Mouse (Mus musculus): ENCODE data around the gene Hunk.

The Hunk gene

DNA sequence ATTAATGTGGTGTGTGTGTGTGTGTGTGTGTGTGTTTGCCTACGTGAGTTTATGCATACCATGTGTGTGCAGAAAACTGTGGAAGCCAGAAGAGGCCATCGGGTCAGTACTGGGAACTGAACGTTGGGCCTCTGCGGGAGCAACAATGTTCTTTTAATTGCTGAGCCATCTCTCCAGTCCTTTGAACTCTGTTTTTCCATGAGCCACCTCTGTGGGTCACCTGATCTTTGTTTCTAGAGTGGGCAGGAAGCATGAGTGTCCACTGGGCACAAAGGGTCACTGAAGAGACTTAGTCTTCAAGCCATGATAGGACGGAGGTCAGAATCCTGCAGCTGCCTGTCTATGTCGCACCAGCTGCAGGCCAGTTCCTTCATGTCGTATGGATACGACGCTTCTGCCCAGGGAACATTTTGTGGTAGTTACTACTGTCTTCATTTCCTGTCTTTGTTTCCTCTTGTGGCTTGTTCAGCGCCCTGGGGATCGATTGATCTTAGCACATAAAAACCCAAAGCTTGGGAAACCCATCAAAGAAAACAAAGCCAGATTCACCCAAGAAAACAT, 10.3 kb downstream of the Hunk start:
- no peak for DNase-seq

DNA sequence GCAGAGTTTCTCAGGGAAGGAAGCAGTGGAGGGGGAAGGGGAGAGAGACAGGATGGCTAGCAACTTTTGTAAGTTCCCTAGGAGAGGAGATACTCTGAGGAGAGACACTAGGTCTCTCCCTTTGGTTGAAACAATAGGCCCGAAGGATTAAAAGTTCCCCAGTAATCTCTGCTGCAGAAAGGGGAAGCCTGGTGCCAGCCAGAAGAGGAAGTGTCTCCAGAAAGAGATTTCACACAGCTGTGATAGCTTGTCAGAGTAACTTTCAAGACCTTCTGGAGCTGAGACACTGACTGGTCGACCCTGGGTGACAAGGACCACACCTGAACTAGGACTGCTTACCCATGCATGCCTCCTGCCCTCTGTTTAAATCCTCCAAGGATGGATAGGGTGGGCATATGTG, 11.1 kb downstream of the Hunk start:
- DNase-seq = no peak

DNA sequence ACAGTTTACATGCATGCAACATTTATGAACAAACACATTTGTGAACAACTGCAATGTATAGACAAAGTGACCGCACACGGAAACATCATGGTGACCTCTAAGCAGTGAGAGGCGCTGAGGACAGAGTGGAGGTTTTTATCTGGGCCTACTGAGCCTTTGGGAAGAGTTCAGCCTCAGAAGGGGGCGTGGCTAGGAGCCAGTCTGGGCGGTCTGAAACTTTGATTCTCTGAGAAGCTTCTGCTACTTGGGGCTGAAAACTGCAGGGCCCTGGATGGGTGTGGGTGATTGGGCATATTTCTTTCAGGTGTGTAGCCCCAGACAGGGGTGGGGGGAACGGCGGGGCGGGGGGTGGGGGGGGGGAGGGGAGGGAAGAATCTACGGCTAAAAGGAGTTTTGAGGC, 14.5 kb downstream of the Hunk start:
- no peak for DNase-seq

DNA sequence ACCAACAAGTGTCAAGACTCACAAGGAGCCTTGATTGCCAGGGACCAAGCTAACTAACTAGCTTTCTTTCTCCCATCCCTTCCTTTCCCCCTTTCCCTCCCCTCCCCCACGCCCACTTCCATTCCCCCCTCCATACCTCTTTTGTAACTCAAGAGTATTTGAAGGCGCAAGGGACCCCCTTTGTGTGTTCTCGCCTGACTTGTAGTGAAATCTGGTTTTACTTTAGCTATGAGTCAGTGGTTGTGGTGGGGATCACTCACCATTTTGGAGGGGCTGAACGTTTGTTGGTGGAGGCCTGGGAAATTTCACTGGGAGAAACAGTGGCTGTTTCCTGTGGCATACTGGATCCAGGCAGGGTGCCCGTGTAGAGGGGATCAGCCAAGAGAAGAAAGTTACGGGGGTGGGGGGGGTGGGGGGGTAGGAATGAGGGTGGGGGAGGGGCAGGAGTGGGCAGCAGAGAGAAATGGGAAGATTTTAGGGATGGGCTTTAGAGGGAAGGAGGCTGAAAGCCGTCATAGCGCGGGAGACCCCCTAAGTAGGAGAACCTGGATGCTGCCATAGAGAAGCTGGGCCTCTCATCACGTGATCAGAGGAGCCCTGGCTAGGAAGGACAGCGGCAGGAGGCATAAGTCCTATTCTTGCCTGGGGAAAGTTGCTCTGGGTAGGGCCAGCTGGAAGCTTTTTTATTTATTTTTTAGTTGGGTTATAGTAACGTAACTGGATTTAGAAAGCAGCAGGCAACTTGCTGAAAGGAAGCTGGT, 15.3 kb downstream of the Hunk start:
- no peak for DNase-seq

DNA sequence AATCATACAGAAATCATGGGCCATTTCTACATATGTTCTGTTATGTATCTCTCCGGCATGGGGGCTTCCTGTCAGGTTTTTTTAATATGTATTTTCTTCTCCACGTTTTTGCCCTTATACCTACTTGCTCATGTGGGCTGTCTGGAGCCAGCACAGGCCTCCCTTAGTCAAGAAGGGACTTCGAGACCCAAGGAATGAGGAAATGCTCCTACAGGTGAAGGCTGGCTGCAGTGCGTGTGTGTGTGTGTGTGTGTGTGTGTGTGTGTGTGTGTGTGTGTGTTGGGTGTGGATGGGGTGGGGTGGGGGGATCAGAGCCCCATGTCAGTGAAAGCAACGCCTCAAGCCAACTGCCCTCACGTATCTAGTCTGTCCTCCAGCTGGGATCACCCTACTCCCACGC, 16.5 kb downstream of the Hunk start:
- no peak for DNase-seq

DNA sequence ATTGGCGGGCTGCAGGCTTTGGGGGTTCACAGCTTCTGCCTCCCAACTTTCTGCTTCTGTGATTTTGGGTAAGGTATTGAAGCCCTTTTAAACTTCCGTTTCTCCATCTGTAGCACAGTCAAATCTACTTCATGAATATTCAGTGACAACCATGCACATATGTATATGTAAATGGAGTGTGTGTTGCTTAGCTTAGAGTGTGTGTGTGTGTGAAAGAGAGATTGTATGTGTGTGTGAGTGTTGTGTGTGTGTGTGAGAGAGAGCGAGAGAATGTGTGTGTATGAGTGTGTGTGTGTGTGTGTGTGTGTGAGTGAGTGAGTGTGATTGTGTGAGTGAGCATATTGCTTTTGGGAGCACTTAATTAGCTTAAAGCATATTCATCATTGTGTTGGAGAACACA, 19.4 kb downstream of the Hunk start:
- DNase-seq = no peak

DNA sequence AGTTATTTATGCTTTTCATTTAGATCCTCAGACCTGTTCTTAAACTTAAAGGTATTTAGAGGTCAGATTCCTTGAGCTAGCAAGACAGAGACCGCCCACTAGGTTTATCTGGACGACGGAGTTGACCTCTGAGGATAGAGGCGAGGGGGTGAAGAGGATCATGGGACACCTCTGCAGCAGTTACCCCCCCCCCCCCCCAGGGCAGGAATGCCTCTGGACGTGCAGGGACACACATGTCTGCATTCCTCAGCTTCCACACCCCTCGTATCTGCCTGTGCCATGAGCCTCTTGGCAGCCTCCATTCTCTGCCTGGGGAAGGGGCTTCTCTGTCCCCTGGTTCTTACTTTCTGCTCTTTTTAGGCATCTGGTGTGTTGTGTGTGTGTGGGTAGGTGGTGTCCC, 19.8 kb downstream of the Hunk start:
- DNase-seq = no peak

DNA sequence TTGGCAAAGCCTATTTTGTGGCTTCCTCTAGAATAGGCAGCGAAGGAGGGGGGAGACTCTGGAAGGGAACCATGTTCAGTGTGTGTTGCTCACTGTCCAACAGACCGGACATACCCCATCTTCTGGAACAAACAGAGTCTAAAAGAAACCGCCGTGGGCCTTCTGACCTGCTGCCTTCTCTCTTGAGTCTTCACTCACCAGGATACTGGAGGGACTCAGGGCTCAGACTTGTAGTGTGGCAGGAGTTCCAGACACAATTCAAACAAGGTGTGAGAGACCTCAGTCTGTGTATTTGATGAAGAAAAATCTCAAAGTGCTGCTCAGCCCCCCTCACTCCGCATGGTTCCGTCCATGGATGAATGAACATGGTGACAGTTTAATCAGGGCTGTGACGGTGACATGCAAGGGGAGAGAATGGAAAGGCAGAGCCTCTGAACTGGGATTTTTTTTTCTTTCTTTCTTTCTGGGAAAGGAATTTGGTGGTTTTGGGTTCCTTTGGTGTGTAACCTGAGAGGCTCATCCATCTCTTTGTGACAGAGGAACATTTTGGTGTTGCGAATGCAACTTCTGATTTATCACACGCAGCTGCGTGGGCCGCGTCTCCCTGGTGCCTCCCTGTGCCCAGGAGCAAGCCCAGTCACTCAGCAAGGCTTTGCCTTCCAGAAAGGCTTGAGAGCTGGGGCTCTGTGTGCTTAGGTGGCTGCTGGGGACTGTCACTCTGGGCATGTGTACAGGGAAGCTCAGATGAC, 21.9 kb downstream of the Hunk start:
- no peak for DNase-seq

DNA sequence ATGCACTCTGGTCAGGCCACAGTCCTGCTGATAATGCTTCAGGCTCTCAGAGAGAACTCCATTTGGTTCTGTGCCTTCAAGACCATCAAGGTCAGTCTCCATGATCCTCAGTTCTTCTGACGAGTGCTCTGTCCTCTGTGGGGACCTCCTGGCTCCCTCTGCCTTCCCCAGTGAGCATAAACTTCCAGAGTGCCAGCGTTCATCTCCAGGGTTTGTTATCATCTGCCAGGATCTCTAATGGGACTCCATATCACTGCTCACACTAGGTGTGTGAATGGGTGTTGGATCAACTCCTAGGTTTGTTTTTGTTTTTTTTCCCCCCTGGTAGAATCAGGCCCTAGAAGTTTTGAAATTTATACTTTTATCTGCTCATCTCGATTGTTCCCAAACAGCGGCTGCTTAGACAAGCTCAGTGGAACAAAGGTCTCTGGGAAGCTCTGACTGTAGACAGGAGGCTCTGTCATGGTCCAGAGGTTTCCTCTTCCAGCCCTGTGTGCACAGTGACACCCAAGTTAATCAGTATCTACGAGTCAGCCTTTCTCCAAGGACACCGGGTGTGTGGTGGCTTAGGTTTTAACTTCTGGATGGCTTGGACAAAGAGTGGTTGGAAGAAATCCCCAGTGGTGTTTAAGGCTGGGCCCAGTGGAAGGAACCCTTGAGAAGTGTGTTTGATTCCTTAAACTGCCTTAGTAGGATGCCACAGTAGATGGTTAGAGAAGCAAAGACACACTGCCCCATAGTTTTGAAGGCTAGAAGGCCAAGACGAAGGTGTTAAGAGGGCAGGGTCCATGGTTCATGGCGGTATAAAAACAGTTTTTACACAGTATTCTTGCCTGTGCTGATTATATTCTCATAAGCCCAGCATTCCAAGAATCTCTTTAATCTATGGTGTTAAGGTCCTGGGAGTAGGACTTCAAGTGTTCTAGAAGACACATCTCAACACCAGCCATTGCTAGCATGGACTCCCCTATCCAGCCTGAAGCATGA, 26.6 kb downstream of the Hunk start:
- no peak for DNase-seq

DNA sequence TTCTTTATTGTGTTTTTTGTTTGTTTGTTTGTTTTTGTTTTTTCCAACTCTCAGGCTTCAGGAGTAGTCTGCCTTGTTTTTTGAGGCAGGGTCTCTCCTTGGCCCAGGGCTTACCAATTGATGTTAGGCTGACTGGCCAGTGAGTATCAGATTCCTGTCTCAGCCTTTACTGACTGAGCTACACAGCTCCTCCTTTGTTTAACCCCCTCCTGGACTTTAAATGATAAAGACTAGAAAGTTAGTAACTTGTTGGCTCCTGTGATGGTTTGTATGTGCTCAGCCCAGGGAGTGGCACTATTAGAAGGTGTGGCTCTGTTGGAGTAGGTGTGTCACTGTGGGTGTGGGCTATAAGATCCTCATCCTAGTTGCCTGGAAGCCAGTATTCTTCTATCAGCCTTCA, 30.8 kb downstream of the Hunk start:
- no peak for DNase-seq

DNA sequence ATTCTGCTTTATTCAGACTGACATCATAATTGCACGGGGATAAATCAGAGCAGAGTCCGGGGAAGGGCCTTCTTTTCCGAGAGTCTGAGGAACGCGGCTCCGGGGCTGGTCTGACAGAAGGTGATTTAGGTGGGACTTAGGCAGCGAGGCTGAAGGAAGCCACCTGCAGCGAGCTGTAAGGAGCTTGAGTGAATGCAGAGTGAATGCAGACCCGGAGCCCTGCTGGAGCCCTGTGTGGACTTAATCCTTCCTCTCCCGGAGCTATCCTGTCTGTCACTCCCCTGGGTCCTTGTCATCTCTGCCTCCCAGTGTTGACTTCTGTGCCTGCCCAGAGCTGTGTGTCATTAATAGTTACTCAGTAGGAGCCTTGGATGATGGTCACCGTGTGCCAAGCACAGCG, 32.8 kb downstream of the Hunk start:
- DNase-seq = no peak

DNA sequence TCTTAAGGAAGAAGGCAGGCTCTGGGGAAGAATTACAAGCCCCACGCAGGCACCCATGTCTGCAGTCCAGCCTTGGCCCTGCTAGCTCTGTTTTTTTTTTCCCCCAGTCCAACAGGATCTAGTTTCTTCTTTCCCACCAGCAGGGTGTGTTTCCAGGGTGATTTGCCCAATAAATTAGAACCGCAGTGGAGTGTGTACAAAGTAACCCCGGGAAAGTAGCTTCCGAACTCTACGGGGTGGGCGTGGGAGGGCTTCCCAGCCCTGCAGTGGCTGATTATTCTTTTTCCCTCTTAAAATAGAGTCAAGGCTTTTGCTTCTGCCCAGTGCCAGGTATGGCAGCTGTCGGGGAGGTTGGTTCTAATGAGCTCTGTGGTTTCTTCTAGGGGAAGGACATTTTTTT, 35.3 kb downstream of the Hunk start:
- DNase-seq = no peak

DNA sequence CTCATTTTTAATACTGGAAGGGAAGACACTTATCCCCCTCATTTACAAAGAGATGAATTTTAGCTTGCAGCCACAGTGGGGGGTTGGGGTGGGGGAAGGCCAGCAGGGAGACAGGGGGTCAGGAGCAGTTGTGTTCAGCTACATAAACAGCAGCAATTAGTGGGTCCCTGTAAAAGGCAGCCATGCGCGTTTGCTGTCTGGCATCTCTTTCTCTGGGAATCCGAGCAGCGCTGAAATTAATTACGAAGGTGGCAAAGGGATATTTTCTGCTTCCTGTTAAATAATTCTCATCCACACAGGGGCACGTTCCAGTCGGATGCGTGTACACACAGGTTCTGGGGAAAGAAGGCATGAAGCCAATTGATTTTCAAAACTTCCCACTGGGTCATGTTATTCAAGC, 35.7 kb downstream of the Hunk start:
- DNase-seq = no peak

DNA sequence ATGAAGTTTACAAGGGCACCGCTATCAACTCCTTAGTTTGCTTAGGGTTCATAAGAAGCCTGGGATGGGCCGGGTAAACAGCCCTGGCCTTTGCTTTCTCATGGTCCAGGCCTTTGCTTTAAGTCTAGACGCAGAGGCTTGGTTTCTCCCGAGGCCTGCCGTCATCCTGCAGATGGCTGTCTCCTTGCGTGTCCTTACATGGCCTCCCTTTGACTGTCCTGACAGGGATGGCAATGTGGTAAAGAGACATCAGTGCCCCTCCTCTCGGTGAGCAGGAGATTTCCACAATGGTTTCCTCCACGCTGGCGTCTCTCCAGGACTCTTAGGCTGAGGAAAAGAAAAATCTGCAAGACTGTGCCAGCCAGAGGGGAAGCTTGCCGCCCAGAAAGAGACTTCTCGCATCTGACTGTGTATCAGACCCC, 36.3 kb downstream of the Hunk start:
- DNase-seq = no peak

DNA sequence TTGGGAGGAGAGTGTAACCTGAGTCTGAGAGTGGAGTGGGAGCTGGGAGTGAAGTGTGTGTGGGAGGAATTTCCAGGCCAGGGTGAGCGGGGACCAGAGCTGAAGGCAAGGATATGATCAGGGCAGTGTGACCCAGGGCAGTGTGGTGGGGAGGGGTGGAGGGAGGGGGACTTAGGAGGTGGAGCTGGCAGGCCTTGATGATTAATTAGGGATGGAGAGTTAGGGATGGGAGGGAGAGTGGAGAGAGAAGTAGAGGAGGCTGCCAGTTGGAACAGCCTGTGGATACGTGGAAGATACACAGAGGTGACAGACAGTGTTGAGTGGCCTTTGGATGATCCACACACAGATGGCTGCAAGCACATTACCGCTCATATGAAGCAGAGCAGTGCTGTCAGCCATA, 38.1 kb downstream of the Hunk start:
- no peak for DNase-seq

DNA sequence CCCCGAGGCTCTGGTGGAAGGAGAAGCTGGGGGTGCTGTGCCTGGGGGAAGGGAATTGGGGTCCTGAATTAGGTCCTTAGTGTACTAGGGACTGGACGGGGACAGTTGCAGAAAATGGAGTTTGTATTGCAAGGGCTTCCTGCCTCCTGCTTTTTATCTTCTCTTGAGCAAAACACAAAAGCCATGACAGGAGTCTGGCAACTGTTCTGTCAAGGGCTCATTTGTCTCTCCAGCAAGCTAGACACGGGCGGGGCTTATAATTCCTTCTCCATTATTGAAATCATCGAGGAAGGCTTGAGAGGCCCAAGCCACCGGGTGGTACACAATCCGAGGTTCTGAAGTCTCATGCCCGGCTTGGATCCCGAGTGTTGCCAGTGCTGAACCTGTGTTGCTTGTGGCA, 38.6 kb downstream of the Hunk start:
- no peak for DNase-seq

DNA sequence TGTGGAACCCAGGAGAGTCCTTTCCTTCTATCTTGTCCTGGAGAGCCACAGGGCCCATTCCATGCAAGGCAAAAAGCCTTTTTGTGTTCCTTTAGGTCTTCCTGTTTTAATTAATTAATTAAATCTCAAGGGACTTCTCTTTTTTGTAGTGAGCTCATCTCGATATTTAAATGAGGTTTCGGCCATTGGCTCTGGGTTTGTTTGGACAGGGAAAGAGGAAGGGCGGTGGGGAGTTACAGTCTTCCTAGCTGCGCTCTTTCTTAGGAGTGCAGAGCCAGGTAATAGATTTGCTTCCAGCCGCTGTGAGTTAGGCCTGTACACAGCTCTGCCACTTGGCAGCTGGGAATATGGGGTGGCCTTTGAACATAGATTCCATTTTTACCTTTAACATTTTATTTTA, 40.4 kb downstream of the Hunk start:
- no peak for DNase-seq

DNA sequence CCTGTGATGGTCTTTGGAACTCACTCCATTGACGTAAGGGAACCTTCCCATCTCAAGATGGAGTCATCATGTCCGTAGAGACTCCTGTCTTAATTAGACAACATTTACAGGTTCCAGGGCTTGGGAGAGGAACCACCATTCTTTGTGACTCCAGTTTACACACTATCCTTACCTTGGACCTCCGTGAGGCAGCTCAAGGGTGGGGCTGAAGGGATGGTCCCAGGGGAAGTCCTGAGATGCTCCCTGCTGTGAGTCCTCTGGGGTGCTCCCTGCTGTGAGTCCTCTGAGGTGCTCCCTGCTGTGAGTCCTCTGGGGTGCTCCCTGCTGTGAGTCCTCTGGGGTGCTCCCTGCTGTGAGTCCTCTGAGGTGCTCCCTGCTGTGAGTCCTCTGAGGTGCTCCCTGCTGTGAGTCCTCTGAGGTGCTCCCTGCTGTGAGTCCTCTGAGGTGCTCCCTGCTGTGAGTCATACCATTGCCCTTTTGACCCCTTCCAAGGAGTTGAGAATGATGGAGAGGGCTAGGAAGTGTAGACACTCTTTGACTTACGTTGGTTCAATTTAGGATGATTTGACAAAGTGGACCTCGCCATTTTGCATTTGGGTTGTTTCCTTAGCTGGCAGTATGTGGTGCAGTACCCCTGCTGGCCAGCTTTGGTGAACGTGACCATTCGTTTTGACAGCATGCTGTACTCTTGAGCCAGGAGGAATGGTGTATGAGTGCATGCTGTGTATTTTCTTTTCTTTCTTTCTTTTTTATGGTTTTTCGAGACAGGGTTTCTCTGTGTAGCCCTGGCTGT, 42.2 kb downstream of the Hunk start:
- DNase-seq = no peak

DNA sequence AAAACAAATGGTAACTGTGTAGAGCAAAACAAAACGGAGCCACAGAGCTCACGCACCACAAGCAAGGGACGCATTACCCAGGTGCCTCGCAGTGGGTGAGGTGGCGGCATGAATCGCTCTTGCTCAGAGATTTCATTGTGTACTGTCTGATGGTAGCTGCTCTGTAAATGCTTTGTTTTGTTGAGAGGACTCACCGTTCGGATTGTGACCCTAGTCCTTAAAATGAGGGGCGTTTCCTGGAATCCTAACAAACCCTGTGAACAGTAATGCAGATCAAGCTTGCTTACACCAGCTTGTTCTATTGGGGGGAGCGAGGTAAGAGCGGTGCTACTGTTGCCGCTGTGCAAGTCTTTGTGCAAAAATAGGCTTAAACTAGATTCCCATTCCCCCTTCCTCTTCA, 47.7 kb downstream of the Hunk start:
- no peak for DNase-seq

DNA sequence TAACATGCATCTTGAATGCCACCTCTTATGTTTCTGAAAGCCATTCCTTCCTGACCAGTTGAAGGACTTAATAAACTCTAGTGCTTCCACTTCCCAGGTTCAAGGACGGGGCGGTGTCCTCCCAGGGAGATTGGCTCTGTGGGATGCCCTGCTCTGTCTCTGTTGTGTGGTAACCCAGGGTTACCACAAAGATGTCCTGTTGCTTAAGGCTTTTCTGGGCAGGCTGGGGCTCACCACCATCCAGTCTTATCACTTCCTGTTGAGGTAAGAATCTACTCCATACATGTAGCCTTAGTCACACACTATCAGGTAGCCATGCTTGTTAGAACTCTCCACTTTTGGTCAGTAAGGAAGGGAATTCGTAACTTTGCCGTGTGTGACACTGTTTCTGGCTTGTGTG, 49.4 kb downstream of the Hunk start:
- DNase-seq = no peak

DNA sequence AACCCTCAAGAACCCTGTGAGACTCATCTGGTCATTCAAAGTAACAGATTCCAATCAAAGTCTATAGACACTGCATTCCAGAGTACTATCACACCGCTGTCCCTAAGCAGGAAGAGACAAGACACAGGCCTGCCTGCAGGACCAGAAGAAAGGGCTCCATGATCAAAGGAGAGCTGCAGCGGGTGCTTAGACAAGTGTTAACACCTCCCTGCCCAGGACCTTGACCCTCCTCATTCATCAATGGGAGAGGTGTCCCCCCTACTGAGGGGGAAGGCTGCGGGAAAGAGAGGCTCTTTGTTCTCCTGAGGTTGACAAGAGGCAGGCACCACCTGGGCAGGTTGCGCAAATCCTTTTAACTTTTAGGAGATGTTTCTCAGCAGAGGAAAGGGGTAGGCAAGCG, 51.5 kb downstream of the Hunk start:
- no peak for DNase-seq

DNA sequence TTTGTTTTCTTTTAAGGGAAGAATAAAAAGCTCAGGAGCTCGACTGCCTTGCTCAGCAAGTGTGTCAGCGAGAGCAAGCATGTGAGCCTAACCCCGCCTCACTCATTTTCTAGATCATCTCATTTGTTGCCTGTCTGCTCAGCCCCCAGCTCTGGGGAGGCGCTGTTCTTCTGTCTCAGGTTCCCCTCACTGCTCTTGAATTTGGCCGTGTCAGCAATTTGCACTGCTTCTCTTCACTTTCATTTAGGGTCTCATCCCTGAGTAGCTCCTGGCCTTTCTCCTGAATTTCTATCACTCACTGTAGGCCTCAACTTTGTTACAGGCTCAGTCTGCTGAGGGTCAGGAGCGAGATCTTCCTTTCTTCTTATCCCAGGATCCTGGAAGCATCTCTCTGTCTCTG, 53.7 kb downstream of the Hunk start:
- DNase-seq = no peak

All from cerebellum, adult 9-11 months (tissue).